Mouse (Mus musculus) liver, adult 2 months (tissue): ENCODE measurements around the gene Cdca8. TPM values are rescaled to one million over a fixed set of nuclear protein-coding genes. Genes with fewer than 3 reads are reported as not detected.
A peak's percentile ranks its signal among the peaks of the same experiment; 100 is the strongest.
"Not testable (repeated sequence)": the region's sequence is repeated elsewhere in the genome, so short reads cannot be mapped to it uniquely, and the experiment has no call there.

Experiments
- DNase-seq: peaks from one replicate; pipeline ENCODE4 v3.0.0-alpha.2; 2011; ENCODE audit warnings: low read depth, low spot score; ENCODE audit errors: extremely low read depth
- H3K27ac ChIP-seq: fragments of 200-500 bp; replicated peaks from 2 replicates; pipeline ENCODE4 v1.5.1; 2012; ENCODE audit warnings: low read depth, mild to moderate bottlenecking, control low read depth, inconsistent platforms, low read length; ENCODE audit not compliant: insufficient read depth
- H3K27me3 ChIP-seq: fragments of 200-500 bp; 2 replicates; pipeline ENCODE4 v1.6.1; 2012; ENCODE audit warnings: mild to moderate bottlenecking, moderate library complexity, low read length, inconsistent platforms; ENCODE audit not compliant: control insufficient read depth, insufficient read depth
- H3K36me3 ChIP-seq: fragments of 200-500 bp; 2 replicates; pipeline ENCODE4 v1.6.1; 2012; ENCODE audit warnings: low read length, inconsistent platforms; ENCODE audit not compliant: control insufficient read depth, insufficient read depth
- H3K4me1 ChIP-seq: fragments of 200-500 bp; 2 replicates; pipeline ENCODE4 v1.6.1; 2011; ENCODE audit warnings: low read length; ENCODE audit not compliant: control insufficient read depth, insufficient read depth
- H3K4me3 ChIP-seq: fragments of 200-500 bp; 2 replicates; pipeline ENCODE4 v1.5.1; 2011; ENCODE audit warnings: low read depth, mild to moderate bottlenecking, control low read depth, low read length, moderate library complexity; ENCODE audit not compliant: insufficient read depth
- H3K79me2 ChIP-seq: fragments of 200-500 bp; 2 replicates; pipeline ENCODE4 v1.6.1; 2012; ENCODE audit warnings: inconsistent platforms, mild to moderate bottlenecking, low read length, moderate library complexity; ENCODE audit not compliant: control insufficient read depth, insufficient read depth
- H3K9ac ChIP-seq: fragments of 200-500 bp; 2 replicates; pipeline ENCODE4 v1.6.1; 2012; ENCODE audit warnings: low read depth, mild to moderate bottlenecking, control low read depth, inconsistent platforms, low read length
- CTCF ChIP-seq: fragments of 200-500 bp; IDR thresholded peaks from 2 replicates; pipeline ENCODE4 v1.5.1; 2011; ENCODE audit warnings: low read depth, low read length, control low read depth
- POLR2A ChIP-seq: fragments of 200-500 bp; IDR thresholded peaks from 2 replicates; pipeline ENCODE4 v1.6.1; 2011; ENCODE audit warnings: low read length, control low read depth; ENCODE audit not compliant: insufficient read depth; ENCODE audit errors: extremely low read depth
- WGBS: fragments of 180-500 bp; shearing (Covaris S2); methylation state at CpG from one replicate; pipeline ENCODE4 v1.1.7; 2018; 5-methylcytosine and 5-hydroxymethylcytosine counted together
- polyA plus RNA-seq: library from polyadenylated mRNA; depleted of rRNA; stranded (reverse); fragments of >200 nt; gene quantifications from 2 replicates; pipeline ENCODE4 v1.2.3, GENCODE M21; 2012; rRNA removed
- total RNA-seq: library from RNA; depleted of rRNA; stranded (reverse); fragments of >200 nt; gene quantifications from 2 replicates; pipeline ENCODE4 v1.2.3, GENCODE M21; 2014; rRNA removed

Cdca8 gene
- 0.37 and 1.0 TPM in 2 replicates for total RNA-seq
- polyA plus RNA-seq: 0.67 and 0.91 TPM in 2 replicates

DNA sequence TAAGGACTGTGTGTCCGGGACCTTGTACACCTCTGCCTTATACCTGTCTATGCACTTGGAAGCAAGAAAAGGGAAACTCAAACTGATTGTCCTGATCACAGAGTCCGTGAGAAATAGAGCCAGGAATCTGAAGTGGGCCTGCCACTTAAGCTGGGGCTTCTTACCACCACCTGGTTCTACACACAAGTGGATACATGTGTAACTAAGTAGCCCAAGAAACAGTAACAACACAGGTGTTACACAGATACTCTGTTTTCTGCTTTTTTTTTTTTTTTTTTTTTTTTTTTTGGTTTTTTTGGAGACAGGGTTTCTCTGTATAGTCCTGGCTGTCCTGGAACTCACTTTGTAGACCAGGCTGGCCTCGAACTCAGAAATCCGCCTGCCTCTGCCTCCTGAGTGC is at the start of gene Cdca8:
TSS of gene Cdca8 (minus strand) at position 101 of the 400 bp plus-strand sequence.
- not testable (repeated sequence) for H3K79me2 ChIP-seq, H3K9ac ChIP-seq, H3K36me3 ChIP-seq, H3K4me1 ChIP-seq, DNase-seq, H3K27me3 ChIP-seq, H3K27ac ChIP-seq, H3K4me3 ChIP-seq
- WGBS: 94% methylated on average over 4 of the region's 4 CpGs

DNA sequence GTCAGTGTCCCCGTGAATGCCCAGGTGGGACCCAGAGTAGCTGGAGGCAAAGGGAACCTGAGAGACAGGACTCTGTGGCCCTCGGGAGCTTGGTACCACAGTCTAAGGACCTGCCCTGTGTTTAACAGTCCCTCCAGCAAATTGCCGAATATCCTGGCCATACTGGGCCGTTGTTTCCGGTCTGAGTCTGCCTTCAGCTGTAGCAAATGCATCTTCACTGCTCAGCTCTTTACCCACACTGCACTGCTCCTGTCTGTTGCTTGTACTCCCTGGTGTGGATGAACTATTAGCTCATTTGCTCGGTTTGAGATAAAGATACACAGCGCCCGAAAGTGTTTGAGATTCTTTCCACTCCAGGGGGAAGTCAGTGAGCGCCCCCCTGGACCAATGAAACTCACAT is 49.3 kb upstream of the Cdca8 start:
- DNase-seq: no peak
- H3K4me1 ChIP-seq: no peaks in the 10 kb centered on the region
- WGBS: 18% methylated on average over 9 of the region's 9 CpGs
- peaks cover 20% of the 10 kb centered on the region for H3K27me3 ChIP-seq
- H3K27ac ChIP-seq: no peak overlapping the region
- no peak overlapping the region for H3K4me3 ChIP-seq
- no peak for TF ChIP-seq POLR2A
- TF ChIP-seq CTCF: no peak
- no peak overlapping the region for H3K9ac ChIP-seq
- H3K79me2 ChIP-seq: no peaks in the 10 kb centered on the region
- no peaks in the 10 kb centered on the region for H3K36me3 ChIP-seq

DNA sequence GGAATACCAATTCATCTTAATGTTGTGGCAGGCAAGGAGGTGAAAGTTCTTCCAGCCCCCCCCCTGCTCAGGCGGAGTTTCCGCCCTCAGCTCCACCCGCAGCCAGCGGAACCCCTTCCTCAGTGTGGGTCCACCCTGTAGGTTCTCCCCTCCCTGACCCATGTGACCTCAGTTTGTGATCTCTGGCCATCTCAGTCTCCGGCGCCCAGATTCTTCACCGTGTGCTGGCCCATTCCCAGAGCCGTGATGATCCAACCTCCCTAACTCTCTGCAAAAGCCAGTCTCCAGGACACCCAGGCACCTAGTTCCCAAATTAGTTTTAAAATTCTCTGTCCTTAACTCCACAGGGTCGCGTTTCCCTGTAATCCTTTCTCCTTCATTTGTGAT is 48.6 kb upstream of the Cdca8 start:
- Histone ChIP-seq H3K4me1 (no peaks in the 10 kb centered on the region), H3K27ac (no peak overlapping the region), H3K4me3 (no peak overlapping the region), H3K79me2 (no peaks in the 10 kb centered on the region), H3K9ac (no peak overlapping the region), H3K27me3 (peaks cover 20% of the 10 kb centered on the region), H3K36me3 (no peaks in the 10 kb centered on the region)
- TF ChIP-seq CTCF (no peak), POLR2A (no peak)
- 12% methylated on average over 10 of the region's 10 CpGs for WGBS
- DNase-seq: no peak

DNA sequence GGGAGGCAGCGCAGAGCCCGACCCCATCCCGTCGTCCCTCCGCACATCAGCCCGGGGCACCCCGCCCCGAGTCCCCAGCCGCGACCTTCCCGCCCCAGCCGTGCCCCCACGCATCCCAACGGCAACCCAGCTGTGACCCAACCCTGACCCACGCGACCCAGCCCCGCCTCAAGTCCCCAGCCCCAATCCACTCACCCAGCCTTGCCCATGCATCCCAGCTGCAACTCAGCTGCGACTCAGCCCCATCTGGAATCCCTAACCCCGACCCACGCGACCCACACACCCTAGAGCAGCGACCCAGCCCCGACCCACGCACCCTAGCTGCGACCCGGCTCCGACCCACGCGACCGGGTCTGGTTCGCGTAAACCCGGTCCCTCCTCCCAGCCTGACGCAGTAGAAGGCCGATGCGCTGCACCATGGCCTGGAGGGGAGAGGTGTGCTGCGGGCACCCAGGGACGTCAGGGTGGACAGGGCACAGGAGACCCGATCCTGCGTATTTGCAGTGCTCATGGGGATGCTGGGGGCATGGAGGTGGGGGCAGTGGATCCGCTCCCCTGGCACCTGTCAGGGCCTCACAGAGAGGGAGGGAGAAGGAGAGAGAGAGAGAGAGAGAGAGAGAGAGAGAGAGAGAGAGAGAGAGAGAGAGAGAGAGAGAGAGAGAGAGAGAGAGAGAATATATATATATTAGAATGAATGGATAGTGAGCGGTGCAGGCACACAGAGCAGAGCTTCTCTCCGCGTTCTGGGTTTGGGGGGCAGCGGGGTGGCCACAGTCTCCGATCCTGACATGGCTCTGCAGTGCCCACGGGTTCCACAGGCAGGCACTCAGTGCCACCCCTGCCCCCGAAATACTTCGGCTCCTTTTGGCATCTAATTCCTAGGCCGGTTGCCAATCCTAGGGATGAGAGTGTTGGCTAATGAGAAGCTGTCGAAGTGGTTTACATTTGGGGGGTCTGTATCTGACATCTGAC is 47.9 kb upstream of the Cdca8 start:
- no peak for TF ChIP-seq CTCF
- TF ChIP-seq POLR2A: no peak
- Histone ChIP-seq H3K27ac (no peak overlapping the region), H3K4me3 (peak overlapping the region; percentile 4; the same call in 1 of the 2 replicates), H3K9ac (no peak overlapping the region), H3K27me3 (peaks cover 20% of the 10 kb centered on the region), H3K4me1 (no peaks in the 10 kb centered on the region), H3K36me3 (no peaks in the 10 kb centered on the region), H3K79me2 (no peaks in the 10 kb centered on the region)
- 8% methylated on average over 51 of the region's 51 CpGs for WGBS
- DNase-seq: no peak

DNA sequence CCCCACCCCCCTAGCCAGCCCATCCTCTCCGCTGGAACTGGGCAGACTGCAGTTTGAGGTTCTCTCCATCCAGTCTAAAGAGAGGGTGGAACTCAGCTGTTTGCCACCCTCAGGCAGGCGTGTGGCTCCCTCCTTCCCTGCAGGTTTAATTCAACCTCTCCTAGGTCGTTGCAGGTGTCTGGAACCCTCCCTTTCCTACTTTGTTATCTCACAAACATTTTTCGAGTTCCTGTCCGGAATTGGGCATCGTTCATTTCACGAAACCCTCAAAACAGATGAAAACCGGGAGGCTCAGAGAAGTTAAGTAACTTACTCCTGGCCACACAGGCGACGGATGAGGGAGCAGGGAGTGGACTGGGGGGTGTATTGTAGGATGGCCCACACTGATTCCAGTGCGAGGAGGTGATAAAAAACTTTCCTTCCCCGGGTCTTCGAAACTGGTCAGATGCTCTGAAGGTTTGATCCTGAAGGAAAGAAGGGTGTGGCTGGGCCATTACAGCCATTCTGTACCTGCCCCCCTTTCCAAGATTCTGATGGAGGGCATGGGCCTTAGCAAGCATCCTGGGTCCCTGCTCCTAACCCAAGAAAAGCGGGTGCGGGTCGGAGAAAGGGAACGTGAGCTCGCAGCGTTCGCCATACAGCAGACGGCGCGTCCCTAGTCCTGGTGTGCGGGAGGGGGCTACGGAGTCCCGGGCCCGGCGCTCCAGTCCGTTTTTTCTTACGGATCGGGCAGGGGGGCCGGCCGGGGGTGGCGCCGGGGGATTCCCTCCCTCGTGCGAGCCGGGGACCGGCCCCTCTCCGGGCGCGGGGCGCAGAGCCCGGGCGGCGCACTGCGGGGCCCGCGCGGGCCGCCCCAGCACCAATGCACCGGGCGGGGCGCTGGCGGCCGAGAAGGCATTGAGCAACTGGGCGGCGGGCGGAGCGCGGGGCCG is 46.8 kb upstream of the Cdca8 start, which contains the start of gene Rspo1:
TSS of gene Rspo1 (plus strand) at position 760 of the 932 bp plus-strand sequence.
- Histone ChIP-seq H3K9ac (no peak within 1 kb of the TSS), H3K36me3 (no peaks in the 10 kb centered on the region), H3K27me3 (peaks cover 20% of the 10 kb centered on the region), H3K4me1 (no peaks in the 10 kb centered on the region), H3K4me3 (peak within 1 kb of the TSS; percentile 4; the same call in 1 of the 2 replicates), H3K79me2 (no peaks in the 10 kb centered on the region), H3K27ac (no peak within 1 kb of the TSS)
- TF ChIP-seq CTCF (no peak), POLR2A (no peak)
- DNase-seq: no peak
- WGBS: 2% methylated on average over 61 of the region's 62 CpGs
